Mouse (Mus musculus) bone marrow, adult 2 months (tissue): ENCODE results near the gene Fancc.

Experiments used
- CTCF ChIP-seq: fragments of 200-500 bp; IDR thresholded peaks from 2 replicates; pipeline ENCODE4 v1.5.1; 2011; ENCODE audit warnings: low read length, control low read depth; ENCODE audit not compliant: control insufficient read depth, insufficient read depth
- POLR2A ChIP-seq: fragments of 200-500 bp; IDR thresholded peaks from 2 replicates; pipeline ENCODE4 v1.6.1; 2011; ENCODE audit warnings: low read depth, mild to moderate bottlenecking, control low read depth, low read length, borderline replicate concordance; ENCODE audit not compliant: control insufficient read depth

GRCm38 (mm10) chr13:63359393-63359792 lies 137.7 kb downstream of the Fancc start:
- TF ChIP-seq CTCF (no peak), POLR2A (no peak)
